Mouse (Mus musculus): ENCODE data around the gene Atp11a.

GRCm38 (mm10) chr8:12894783-12895534 is 138.1 kb downstream of the Atp11a start:
- TF ChIP-seq CTCF (IDR thresholded peaks at IDR 0.05; ENCODE audit: extremely low read depth, insufficient read length, insufficient replicate concordance, low read depth, low read length), result no peak
- no peak for TF ChIP-seq POLR2A (IDR thresholded peaks at IDR 0.05; ENCODE audit: low read depth, low read length)

Data from small intestine, adult 2 months (tissue).